Mouse (Mus musculus) cerebellum, postnatal 14 days (tissue): Measurements from ENCODE around the gene Cd2.

Experiments used
- DNase-seq, 2 experiments: peaks; one replicate each; pipeline ENCODE4 v3.0.0; 2021; ENCODE audit warnings: mixed read lengths in 2 of 2

Cd2 gene

GRCm38 (mm10) chr3:101274041-101274770 is 13.5 kb downstream of the Cd2 start:
- peak; percentile 67 to 71 for DNase-seq

- DNase-seq: no peak
Observed at GRCm38 (mm10) chr3:101272166-101272565, 15.6 kb downstream of the Cd2 start.

- DNase-seq: no peak
Observed at GRCm38 (mm10) chr3:101270833-101271232, 16.9 kb downstream of the Cd2 start.

- no peak for DNase-seq
Observed at GRCm38 (mm10) chr3:101268361-101268760, 19.4 kb downstream of the Cd2 start.

- no peak for DNase-seq
Observed at GRCm38 (mm10) chr3:101265561-101266091, 22.1 kb downstream of the Cd2 start.

DNA sequence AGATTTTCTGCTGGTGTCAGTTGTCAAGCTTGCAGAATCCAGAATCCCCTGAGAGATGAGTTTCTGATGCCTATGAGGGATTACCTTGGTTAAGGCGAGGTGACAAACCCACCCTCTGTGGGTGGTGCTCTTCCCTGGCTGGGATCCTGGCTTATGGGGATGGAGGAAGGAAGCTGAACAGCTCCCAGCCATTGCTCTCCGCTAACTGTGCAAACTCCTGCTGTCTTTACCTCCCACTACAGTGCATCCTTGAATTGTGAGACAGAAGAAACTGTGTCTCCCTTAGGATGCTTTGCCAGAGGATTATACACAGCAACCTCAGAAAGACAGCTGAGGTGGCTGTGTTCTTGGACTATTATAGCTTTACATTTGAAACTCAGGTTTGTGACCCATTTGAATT is 28.8 kb downstream of the Cd2 start:
- DNase-seq: no peak

- DNase-seq: no peak
Observed at GRCm38 (mm10) chr3:101256090-101256489, 31.6 kb downstream of the Cd2 start.

GRCm38 (mm10) chr3:101252141-101252540 is 35.6 kb downstream of the Cd2 start:
- peak in 1 of 2 experiments; percentile 18 for DNase-seq

GRCm38 (mm10) chr3:101249846-101250245 is 37.9 kb downstream of the Cd2 start:
- no peak for DNase-seq

- DNase-seq: no peak
Observed at GRCm38 (mm10) chr3:101245212-101245611, 42.5 kb downstream of the Cd2 start.

GRCm38 (mm10) chr3:101243002-101243401 is 44.7 kb downstream of the Cd2 start:
- no peak for DNase-seq

DNA sequence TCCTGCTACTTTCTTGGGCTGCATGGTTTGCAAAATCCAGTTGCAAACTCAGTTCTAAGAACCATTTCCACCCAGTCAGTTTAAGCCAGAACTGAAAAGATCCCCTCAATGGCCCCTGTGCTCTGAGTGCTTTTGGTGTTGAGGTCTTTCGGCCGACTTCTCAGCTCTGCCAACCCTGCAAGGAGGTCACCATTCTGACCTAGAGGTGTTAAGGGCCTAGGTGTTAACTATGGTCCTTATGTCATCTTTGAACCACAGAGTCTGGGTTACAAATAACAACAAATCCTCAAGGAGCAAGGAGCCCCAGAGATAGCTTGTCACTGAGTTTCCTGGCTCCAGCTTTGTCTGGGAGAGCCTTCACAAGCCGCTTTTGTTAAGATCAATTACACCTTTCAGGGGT is 45.9 kb downstream of the Cd2 start:
- no peak for DNase-seq

DNA sequence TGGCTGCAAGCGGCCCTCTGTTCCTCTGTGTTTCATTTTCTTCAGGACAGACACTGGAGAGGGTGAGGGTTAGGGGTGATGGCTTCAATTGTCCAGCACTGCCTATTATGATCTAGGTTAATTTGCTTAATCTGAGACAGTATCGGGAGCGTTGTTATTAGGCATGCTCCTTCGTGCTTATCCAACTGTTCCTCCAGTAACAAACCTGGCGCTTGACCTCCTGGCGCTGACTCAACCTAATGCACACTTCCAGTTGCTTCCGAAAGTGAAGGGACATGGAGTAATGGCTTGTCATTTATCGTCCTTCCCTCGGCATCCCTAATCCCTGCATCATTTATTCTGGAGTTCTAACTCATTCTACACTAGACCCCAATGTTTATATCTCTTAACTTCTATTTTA is 46.9 kb downstream of the Cd2 start:
- peak in 1 of 2 experiments; percentile 20 for DNase-seq

DNA sequence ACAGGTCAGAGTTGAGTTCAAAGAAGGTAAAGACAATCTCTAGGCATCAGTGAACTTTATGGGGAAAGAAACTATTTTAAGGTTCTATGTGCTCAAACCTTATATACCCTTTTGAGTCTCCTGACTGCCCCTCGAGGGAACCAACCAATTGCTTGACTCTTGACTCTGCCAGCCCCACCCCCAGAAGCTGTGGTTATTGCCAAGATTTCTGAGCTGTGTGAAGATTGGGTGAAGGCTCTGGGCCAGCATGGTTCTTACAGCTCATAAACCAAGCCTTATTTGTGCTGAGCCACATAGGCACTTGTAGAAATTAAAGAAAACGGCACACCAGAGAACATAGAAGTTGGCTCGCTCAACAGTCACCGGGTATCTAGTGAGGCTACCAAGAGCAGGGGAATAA is 48.5 kb downstream of the Cd2 start:
- no peak for DNase-seq

DNA sequence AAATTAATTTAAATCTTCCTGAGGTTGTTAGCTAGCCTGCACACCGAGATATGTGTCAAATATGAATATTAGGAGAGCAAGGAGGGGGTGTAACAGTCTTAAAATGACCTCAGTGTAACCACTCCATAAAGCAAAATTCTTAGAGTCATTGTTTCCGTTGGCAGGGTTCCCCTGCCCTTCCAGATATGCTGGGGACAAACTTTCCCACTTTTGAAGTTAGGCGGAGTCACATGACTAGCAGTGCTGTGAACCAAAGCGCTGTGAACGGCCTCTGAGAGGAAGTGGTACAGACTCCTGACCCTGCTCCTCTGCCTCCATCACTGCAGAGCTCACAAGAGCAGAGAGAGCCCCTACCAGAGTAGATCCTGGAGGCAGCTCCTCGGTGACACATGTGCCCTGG is 49.0 kb downstream of the Cd2 start:
- no peak for DNase-seq

DNA sequence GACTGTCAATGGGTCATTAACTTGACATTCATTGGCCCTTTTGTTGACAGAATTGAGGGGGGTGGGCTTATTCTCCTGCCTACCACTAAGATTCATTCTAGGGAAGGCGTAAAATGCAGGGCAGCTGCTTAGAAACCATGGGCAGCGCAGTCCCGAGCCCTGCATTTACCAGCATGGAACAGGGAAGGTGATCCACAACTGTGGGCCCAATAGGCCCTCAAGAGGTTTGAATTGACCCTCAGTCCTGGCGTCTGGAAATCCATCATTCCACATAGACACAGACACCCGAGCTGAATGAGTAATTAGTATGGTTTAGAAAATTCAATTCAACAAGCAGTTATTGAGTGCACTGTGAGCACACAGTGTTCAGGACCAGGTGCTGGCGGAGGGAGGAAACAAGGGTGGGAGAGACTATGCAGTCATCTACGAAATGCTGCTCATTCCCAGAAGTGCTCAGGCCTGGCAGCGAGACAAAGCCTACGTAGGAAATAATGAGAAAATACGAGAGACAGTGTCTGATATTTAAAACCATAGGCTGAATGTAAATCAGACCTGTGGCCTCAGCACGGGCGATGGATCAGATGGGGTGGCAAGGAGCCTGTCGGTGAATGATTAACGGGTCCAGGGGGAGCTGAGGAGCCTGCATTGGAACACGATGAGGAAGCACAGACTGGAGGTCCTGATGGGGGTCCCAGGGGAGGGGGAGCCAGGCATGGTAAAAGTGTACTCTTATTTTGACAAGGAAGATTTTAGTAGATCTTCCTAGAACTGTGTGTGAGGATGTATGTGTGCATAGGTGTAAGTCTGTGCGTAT is 50.5 kb downstream of the Cd2 start:
- no peak for DNase-seq

DNA sequence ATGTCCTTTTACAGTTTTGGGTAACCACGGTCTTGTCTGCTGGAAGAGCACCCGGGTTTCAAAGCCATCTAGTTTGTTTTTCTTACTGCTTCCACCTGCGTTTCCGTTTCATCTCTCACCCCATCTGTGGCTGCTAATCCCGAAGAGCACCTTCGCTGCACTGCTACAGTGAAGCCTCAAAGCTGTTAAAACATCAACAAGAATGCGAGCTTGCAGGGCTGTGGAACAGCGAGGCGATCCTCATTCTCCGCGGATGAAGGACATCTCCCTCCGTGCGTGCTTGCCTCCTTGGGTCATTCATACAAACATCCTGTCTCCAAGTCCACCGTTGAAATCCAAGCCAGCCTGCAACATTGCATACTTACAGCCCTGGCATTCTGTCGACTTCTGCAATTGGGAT is 51.5 kb downstream of the Cd2 start:
- no peak for DNase-seq

DNA sequence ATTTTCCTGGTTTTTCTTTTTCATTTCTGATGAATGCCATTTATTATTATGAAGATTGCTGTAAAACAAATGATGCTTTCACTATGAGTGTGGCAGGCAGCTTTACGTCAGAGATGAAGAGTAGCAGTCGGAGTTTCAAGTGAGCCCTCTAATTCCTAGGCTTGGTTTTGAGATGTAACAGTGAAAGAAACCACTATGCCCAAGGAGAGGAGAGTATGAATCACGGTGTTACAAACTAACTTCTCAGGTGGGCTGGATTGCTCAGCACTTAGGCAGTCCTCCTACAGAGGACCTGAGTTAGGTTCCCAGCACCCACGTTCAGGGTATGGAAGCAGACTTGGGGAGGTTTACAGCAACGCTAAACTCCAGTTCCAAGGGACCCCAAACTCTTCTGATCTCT is 52.4 kb downstream of the Cd2 start:
- DNase-seq: no peak

GRCm38 (mm10) chr3:101233424-101233823 is 54.3 kb downstream of the Cd2 start:
- DNase-seq: no peak

DNA sequence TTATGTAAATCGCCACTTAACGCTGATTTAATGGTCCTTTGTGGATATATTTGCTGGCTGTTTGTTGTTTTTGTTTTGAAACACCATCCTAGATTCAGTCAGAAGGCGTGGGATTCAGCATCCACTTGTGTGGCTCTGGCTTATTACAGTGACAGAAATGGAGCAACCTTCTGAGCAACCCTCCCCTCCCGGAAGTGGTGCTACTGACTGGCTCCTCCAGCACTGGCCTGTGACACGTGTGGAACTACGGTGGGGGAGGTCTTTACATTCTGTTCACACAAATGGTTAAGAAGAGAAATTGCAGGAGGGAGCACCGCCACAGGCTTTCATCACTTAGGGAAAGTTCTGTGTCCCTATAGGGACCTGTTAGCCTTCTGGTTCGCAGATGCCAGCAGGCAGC is 55.2 kb downstream of the Cd2 start:
- DNase-seq: no peak

DNA sequence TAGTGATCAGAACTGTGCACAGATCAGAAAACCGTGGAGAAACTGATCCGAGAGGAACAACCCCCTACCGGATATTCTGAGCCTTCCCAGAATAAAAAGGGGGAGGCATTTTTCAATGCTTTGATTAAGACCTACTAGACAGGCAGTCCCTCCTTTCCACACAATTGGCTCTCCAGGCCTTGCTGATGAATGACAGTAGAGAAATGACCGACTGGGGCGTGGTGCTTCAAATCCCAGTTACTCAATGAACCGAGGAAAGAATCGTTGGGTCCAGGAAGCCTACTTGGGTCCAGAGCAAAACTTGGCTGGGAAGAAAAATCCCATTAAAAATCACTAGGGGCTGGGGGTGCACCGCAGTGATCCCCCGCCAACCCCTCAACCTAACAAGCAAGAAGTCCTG is 57.5 kb downstream of the Cd2 start:
- DNase-seq: no peak

GRCm38 (mm10) chr3:101229551-101229930 is 58.2 kb downstream of the Cd2 start:
- no peak for DNase-seq

DNA sequence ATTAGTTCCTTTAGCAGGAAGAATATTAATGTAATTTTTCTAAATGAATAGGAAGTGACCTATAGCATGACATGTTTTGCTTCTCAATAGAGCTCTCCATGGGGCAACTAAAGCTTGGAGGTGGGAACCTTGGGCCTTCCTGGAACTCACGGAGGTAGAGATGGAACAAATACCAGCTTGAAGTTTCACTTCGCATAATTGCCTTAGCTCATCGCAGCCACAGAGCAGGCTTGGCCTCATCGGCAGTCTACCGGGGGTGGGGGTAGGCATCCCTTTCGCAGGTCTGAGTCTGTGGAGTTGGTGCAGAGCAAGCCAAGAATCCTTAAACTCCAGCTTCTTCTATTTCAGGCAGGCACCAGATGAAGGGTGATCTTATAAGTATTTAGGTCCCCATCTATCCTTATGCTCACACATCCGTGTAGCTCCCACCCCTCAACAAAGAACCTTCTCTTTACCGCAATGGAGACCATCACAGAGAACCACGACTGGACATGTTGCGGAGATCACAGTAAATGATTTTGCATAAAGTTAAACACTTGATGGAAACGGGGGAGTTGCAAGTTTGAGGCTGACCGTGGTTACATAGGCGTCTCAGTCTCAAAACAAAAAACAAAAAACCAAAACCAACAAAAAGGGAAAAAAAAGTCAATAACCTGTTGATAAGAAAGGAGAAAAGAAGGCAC is 58.7 kb downstream of the Cd2 start:
- DNase-seq: no peak

DNA sequence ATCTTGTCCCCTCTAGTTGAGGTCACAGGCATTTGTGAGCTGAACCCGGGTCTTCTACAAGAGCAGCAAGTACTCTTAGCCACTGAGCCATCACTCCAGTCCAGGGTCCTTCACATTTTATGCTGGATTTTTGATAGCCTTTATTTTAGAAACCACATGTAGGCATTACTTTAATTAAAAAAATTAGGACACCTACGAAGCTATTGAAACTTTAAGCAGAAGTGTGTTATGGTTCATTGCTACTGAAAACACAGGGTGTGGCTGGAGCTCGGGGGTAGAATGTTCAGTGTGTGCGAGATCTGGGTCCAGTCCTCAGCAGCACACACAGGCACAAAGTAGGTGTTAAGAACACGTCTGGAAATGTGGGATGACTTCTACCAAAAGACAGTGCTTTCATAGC is 59.7 kb downstream of the Cd2 start:
- DNase-seq: no peak
